Mouse (Mus musculus) megakaryocyte-erythroid progenitor cell, adult 5-6 weeks (primary cell): ENCODE data around the gene 9030025P20Rik. TPM values are rescaled to one million over a fixed set of nuclear protein-coding genes. Genes with fewer than 3 reads are reported as not detected.

Experiments used
- total RNA-seq, 2 experiments: library from RNA; stranded (forward) in 1 of 2; stranded (reverse) in 1 of 2; fragments of 200-1000, 215-1000 nt in 1 of 2; fragments of >200 nt in 1 of 2; fragmentation: Nextera tagmentation in 1 of 2; gene quantifications; 2 replicates each; pipeline ENCODE4 v1.2.3; 2014 to 2017

The 9030025P20Rik gene
- total RNA-seq, 2 experiments from 2014 or later, result 3.9 to 5.9 TPM

Other genes starting within 250 kb of the 9030025P20Rik start
- 2.4 TPM in 1 of 2 replicates, not detected in the other for gene Wdr27, start 35.3 kb upstream of the 9030025P20Rik start, total RNA-seq (2014; fragmentation: Nextera tagmentation)
- 3.8 and 5.8 TPM in 2 replicates for gene Wdr27, start 35.3 kb upstream of the 9030025P20Rik start, total RNA-seq (2017)
- gene 1600012H06Rik, start 35.3 kb upstream of the 9030025P20Rik start, total RNA-seq (2014; fragmentation: Nextera tagmentation), result 8.3 and 9.3 TPM in 2 replicates
- 4.6 and 6.7 TPM in 2 replicates for gene 1600012H06Rik, start 35.3 kb upstream of the 9030025P20Rik start, total RNA-seq (2017)
- gene Phf10, start 17.2 kb upstream of the 9030025P20Rik start, total RNA-seq (2014; fragmentation: Nextera tagmentation), result 281 and 343 TPM in 2 replicates
- gene Phf10, start 17.2 kb upstream of the 9030025P20Rik start, total RNA-seq (2017), result 157 and 214 TPM in 2 replicates
- 0.96 and 11.1 TPM in 2 replicates for gene Gm3417, start 322 bp downstream of the 9030025P20Rik start, total RNA-seq (2014; fragmentation: Nextera tagmentation)
- gene Gm3417, start 322 bp downstream of the 9030025P20Rik start, total RNA-seq (2017), result 6.2 TPM in 1 of 2 replicates, not detected in the other
- gene Gm3435, start 31.7 kb downstream of the 9030025P20Rik start, total RNA-seq (2014; fragmentation: Nextera tagmentation), result 1.1 and 14.5 TPM in 2 replicates
- 5.1 and 7.2 TPM in 2 replicates for gene Gm3435, start 31.7 kb downstream of the 9030025P20Rik start, total RNA-seq (2017)
- 96.5 and 117 TPM in 2 replicates for gene Ermard, start 62.7 kb downstream of the 9030025P20Rik start, total RNA-seq (2014; fragmentation: Nextera tagmentation)
- 26.7 and 35.7 TPM in 2 replicates for gene Ermard, start 62.7 kb downstream of the 9030025P20Rik start, total RNA-seq (2017)
- 6.5 and 7.7 TPM in 2 replicates for gene Tcte3, start 63.0 kb downstream of the 9030025P20Rik start, total RNA-seq (2014; fragmentation: Nextera tagmentation)
- 3.3 TPM in 1 of 2 replicates, not detected in the other for gene Tcte3, start 63.0 kb downstream of the 9030025P20Rik start, total RNA-seq (2017)
- gene Gm3448, start 63.1 kb downstream of the 9030025P20Rik start, total RNA-seq (2014; fragmentation: Nextera tagmentation), result 4.2 and 7.4 TPM in 2 replicates
- gene Gm3448, start 63.1 kb downstream of the 9030025P20Rik start, total RNA-seq (2017), result 10.1 and 11.8 TPM in 2 replicates